Mouse (Mus musculus): Measurements from ENCODE around the gene Rhobtb1.
A peak's percentile ranks its signal among the peaks of the same experiment; 100 is the strongest.

Rhobtb1 gene

DNA sequence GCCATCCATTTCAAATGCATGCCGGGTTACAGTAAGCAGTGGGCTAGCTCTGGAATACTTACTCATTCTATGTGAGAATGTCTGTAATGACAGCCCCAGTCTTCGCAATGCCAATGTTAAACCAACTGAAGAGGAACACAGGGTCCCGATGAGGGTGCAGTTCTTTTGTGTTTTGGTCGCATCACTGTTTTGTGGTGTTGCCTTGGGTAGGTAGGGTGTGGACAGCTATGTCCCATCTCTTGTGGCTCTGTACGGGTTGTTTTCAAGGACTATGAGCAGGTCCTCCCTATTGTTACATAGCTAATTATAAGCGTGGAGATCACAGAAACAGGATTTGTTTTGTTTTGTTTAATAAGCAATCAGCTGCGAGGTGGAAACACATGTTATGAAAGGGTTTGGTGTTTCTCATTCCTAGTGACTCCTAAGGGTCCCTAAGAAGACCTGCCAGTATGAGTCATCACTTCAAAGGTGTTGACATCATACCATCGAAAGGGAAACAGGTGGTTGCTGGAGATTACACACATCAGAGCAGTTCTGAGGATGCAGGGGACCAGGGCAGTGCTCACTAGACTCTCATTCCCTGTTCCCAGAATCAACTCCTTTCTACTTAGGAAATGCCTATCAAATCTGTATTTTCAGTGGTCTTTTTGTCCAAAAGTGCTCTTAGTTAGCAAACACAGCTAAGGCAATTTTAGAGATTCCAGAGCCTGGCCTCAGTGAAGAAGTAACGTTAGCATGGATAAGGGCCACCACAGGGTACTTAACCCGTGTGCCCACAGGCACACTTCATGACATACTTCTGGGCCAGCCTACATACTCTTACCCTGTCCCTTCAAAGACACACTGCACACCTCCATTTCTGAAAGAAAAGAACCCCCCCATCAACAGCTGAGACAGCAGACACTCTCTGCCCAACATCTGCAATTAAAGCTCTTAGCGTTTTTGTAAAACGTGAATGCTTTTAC lies 124.9 kb downstream of the Rhobtb1 start:
- no peak for DNase-seq (ENCODE audit: low spot score in 2 of 2)

DNA sequence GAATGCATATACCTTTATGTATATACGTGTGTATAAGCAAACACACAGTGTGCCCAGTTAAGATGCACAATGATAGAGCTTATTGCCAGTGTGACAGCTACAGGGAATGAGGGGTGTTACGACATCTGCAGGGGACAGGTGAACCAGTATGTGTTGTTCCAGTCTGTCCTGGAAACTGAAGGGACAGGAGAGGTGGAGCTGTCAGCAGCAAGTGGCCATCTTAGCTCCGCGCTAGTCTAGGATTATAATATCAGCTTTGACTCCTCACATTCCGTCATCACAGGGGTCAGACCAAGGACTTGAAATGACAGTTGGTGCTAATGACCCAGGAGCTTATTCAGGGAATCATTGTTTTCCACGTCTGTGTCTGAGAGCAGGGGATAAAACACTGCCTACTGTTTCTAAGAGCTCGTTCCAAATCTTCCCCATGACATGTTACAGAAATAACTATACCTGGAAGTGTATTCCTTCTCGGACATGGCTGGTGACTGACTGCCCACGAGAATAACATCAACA lies 125.7 kb downstream of the Rhobtb1 start:
- DNase-seq (ENCODE audit: low spot score in 2 of 2): no peak

DNA sequence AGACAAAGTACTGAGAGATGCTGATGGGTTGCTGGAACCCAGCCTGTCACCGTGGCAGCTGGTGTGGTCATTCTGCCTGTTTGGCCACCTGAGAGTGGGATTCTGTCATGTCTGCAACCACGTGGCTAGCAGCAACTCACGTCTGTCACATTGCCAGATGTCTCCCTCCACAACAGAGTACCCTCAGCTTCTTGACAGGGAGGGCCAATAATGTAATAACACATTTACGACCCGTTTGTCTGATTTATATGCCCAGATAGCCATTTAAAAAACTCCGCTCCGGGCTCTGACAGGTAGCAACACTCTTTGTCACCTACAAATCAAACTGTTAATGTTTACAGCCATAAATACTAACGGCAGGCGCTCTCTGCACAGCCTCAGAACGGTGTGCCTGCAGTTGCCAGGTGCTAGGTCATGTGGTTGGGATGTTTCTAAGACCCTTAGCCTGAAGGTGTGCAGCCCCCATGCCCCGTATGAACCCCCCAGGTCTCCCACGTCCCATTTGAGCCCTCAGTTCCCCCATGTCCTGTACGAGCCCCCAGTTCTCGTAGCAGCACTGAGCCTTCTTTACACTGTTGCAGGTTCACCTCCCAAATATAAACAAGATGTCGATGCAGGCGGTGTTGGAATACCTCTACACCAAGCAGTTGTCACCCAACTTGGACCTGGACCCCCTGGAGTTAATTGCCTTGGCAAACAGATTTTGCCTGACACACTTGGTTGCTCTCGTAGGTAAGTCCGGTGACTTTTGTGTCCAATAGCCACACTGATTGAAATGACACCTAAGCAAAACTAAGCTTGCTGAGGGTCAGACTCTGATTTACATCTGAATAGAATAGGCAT lies 127.8 kb downstream of the Rhobtb1 start:
- no peak for DNase-seq (ENCODE audit: low spot score in 2 of 2)

DNA sequence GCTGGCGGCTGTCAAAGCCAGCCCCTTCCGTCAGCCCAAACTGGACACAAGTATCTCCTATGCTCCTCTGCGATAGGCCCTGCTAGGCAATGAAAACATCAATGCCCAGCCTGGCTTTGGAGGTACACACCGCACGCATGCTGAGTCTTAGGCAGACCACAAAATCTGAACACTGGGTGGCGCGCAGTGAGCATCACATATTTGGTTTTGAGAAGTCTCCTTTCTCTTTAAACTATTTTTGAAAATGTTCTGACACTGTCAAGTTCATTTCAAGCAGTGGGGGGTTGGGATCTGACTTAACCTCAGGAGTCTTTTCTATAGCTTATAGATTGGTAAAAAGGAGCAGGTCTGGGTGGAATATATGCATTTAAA lies 128.4 kb downstream of the Rhobtb1 start:
- DNase-seq (ENCODE audit: low spot score in 2 of 2): no peak

DNA sequence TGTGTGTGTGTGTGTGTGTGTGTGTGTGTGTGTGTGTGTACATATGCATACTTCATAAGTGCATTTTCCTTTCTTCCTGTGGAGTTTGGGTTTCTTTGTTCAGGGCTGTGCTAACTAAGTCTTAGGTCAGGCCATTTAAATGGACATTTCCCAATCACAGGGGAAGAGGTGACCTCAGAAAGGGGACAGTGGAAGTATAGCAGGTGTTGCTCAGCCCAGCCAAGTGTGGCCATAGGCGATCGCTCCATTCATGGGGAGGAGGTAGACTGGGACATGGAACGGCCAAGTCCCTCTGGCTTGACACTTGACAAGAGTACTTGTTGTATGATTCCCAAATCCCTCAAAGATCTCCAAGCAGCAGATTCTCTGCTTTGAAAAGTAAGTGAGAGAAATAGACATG lies 135.7 kb downstream of the Rhobtb1 start:
- DNase-seq (ENCODE audit: low spot score in 2 of 2): no peak

DNA sequence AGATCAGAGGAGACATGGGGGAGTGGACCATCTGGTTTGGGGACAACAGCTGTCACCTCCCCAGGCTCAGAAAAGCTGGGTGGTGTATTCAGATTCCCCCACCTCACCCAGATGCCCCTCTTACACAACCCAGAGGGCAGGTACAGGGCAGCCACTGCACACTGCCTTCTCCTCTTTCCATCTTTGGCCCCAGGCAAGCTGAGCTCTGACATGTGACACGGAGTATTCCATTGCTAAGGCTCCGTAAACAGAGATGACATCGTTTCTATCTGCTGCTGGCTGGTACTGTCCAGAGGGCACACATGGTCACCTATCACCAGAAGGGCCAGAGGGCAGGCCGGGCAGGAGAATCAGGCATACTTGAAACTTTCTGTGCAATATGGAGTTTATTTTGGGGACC lies 136.9 kb downstream of the Rhobtb1 start:
- DNase-seq (ENCODE audit: low spot score in 2 of 2): no peak

DNA sequence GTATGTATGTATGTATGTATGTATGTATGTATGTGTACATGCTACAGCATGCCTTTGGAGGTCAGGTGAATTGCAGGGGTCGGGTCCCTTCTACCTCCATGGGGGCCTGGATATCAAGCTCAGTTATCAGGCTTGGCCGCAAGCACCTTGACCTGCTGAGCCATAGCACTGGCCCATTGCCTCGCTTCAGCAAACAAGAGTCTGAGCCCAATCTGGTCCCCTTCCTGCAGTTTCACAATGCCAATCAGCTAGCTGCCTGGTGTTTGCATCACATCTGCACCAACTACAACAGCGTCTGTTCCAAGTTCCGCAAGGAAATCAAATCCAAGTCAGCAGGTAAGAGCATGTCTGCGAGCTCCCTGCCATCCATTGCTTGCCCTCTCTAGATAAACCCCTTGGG lies 137.5 kb downstream of the Rhobtb1 start:
- DNase-seq (ENCODE audit: low spot score in 2 of 2): no peak

DNA sequence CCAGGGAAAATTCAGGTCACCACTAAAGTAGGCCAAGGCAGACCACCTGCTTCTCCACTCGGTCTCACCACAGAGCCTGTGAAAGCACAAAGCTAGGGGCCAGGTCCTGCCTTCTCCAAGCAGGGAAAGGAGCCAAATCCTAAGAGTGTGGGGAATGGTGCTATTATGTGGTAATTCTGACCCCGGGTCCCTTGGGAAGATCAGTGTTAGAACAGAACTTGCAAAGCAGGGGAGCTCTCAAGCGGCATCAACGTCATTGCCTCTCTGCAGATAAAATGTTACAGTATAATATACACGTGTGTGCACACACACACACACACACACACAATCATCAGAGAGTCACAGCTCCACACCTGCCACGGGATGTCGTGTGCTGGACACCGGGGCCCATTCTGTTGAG lies 139.5 kb downstream of the Rhobtb1 start:
- no peak for DNase-seq (ENCODE audit: low spot score in 2 of 2)

DNA sequence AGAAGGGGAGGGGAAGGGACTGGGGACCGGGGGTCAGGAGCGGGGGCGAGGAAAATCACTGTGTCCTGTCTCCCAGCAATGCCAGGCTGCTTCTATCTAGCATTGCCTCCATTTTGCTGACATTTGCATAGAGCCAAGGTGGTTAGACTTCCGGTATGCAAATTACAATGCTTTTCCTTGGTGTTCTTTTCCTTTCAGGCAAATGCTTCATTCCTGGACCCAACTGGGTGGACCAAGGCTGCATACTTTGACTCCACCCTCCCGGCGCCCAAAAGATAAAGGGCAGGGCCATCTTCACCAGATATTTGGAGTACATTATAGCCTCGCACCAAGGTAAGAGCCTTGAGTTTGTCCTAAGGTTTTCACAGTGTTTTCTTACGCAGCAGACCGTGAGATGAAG lies 144.7 kb downstream of the Rhobtb1 start:
- no peak for DNase-seq (ENCODE audit: low spot score in 2 of 2)

DNA sequence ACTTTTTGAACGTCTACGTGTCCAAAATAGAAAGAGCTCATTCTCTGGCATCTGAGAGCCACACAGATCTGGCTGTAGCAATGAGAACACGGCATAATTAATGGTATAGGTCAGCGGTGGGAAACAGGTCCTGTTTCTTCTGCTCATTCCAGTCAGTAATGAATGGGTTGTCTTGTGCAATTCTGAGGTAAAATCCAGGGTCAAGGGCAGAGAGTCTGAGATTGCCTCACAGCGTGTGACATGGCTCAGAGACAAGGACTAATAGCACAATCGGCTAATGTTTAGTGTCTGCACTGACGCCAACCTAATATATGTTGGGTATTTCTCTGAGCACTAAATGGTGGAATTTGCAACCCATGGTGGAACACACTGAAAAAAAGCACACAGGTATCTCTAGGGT lies 148.8 kb downstream of the Rhobtb1 start:
- no peak for DNase-seq (ENCODE audit: low spot score in 2 of 2)

DNA sequence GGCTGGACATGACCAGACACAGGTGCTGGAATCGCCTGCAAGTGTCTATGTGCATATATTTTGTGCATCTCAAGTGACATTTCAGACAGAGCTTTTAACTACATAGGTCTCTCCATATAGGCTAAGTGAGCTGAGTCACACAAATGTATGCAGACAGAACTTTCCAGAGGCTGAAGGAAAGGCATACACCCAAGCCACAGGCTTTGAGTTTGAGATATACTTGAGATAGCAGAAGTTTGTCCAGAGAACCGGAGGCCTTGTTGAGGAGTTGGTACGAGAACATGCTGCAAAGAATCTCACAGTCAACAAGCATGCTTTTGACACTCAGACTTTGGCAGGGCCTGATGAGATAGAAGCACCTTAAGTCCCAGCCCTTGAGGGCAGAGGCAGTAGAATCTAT lies 151.4 kb downstream of the Rhobtb1 start:
- DNase-seq (ENCODE audit: low spot score in 2 of 2): no peak

DNA sequence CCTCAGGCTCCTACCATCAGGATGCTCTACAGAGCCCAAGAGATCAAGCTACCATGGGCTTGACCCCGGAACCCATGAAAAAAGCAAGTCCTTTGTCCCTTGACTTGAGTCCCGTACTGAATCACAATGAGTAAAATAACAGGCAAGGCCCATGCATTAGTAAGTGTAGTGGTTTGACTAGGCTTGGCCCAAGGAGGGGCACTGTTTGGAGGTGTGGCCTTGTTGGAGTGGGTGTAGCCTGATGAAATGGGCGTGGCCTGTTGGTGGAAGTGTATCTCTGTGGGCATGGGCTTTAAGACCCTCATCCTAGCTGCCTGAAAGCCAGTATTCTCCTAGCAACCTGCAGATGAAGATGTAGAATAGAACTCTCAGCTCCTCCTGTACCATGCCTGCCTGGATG lies 153.6 kb downstream of the Rhobtb1 start:
- no peak for DNase-seq (ENCODE audit: low spot score in 2 of 2)

DNA sequence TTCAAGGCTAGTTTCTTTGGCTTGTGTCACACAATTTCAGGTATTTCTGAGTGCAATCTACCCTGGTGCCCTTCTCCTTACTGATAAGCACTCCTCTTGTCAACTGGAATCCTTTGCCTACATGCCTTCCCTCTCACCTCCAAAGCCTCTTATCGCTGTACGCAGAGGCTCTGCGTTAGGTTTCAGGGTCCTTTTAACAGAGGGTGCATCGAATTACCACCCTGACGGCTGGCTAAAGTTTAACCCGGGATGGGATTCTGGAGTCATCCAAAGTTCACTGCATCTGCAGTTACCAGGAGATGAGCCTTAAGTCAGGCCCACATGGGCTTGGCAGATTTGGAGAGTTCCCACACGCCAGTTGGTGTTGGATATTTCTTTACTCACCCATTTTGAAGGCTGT lies 154.4 kb downstream of the Rhobtb1 start:
- DNase-seq (ENCODE audit: low spot score in 2 of 2): no peak

DNA sequence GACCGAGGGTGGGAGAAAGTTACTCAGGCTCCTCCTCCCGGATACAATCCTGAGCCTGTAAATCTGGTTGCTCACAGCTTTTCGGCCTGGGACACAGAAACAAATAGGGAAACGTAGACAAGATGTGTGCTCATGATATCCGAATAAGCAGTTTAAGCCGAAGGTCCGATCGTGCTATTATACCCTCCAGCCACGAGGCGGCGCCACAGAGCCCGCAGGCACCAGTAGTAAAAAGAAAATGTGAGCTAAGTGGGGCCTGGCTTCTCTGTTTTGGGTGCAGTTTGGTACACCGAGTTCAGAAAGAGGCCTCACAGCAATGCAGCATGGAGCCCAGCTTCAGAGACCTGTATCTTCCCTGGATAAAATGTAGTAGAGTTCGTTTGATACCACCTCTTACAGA lies 155.0 kb downstream of the Rhobtb1 start:
- peak in 1 of 2 experiments; percentile 14 for DNase-seq (ENCODE audit: low spot score in 2 of 2)

DNA sequence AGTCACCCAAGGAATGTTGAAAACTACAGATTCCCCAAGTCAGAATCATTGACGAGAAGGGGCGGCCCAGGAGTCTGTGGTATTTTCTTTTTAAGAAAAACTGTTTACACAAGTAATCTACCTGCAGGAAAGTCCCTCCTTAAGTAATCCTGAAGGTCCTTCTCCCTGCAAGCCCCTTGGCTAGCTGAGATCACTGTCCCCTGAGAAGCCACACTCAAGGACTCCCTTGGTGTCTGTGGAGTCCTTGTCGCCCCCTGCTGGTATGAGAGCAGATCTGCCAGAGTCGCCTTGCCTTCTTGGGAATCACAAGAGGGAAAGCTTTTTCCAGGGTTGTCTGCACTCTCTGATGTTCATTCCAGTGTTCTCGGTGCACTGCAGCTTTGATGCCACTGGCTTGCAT lies 155.8 kb downstream of the Rhobtb1 start:
- DNase-seq (ENCODE audit: low spot score in 2 of 2): peak in 1 of 2 experiments; percentile 52

DNA sequence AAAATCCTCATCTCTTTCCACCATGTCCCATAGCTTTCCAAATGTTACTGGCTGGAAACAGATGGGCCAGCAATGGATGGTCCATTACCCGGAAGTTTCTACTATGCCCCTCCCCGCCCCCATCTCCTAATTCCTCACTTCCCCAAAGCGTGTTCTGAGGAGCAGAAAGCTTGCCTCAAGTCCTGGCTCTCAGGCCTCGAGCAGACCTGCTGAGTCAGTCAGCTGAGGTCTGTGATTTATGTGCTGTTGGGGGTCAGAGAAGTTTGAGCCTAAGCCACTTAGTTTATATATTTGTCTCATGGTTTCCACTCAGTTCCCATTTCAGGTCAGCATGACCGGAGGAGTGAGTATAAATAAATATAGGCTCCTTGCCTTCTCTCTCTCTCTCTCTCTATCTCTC lies 157.9 kb downstream of the Rhobtb1 start:
- no peak for DNase-seq (ENCODE audit: low spot score in 2 of 2)

DNA sequence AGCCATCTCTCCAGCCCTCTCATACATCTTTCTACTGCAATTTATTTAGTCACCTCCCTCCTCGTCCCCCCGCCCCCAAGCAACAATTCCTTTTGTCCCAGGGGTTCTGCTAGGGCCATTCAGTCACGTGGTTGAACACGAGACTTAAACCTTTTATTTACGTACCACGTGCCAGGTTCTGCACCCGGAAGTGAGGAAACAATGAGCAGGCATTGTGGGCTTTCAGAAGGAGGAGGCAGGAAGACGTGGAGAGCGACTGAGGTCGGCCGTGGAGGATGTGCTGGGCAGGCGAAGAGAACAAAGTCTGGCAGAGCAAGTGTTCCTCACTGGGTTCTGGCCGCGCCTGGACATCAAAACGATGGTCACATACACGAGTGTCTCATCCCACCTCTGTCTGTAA lies 160.6 kb downstream of the Rhobtb1 start:
- no peak for DNase-seq (ENCODE audit: low spot score in 2 of 2)

DNA sequence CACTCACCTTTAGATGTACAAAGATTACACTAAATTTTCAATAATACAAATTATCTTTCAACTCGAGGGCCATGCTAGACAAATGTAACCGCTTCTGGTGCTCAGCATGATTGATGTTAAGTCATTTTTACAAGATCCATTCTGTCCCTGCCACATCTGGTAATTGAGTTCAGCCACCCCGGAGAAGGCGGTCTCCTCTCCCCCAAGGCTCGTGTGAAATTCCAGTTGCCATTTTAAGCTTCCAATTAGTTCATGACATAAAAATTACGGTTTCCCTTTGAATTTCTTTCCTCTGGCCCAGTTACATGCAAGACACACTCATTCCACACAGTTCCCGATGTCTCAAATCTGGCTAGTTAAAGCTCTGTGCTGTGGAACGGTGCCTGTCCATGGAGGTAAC lies 162.7 kb downstream of the Rhobtb1 start:
- no peak for DNase-seq (ENCODE audit: low spot score in 2 of 2)

DNA sequence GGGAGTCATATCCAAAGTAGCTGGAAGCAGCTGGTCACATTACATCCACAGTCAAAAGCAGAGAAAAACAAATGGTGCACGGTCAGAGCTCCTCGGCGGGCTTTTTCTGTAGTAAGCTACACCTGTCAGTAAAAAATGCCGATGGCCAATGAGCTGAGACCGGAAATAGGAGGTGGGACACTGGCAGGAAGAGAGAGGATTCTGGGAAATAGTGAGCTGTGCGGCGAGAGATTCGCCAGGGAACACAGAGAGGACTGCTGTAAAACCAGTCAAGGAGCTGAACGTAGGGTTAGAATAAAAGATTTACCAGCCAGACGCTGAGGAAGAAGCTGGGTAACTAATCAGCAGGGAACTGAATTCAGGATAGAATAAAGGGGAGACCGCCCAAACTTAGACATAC lies 167.3 kb downstream of the Rhobtb1 start:
- DNase-seq (ENCODE audit: low spot score in 2 of 2): no peak

DNA sequence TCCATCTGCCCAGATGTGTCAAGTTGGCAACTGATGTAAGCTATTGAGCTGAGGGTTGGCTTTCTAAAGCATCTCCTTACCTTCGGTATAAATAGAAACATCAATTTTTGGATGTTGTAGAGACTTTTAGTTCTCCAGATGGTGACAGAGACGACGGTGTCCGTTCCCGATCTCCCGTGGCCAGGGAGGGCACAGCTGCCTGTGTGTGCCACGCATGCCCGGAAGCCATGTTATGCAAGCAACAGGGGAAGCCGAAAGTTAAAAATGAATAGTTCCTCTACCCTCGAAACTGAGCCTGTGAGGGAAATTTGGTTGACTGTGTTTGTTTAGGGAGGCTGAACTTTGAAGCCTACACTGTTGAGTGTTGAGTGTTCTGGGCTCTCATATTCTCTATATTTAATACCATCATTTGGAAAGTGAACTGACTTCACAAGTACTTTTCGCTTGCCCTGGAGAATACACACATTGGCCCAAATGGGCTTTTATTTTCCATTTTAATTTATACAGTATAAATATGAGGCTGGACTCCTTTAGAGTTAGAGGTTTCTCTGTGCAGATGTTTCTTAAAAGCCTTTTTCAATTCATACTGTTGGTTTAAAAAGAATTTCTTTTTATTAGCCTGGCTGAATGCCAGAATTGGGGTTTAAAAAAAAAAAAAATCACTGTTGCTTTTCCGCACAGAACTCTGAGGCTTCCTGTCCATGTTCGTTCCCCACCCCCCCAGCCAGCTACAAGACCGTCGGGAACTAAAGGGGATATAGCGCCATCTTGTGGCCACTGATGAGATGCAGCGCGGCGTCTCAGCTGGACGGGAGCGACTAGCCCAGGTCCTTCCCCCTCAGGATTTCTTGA lies 169.7 kb downstream of the Rhobtb1 start:
- DNase-seq (ENCODE audit: low spot score in 2 of 2): peak; percentile 41 to 71

DNA sequence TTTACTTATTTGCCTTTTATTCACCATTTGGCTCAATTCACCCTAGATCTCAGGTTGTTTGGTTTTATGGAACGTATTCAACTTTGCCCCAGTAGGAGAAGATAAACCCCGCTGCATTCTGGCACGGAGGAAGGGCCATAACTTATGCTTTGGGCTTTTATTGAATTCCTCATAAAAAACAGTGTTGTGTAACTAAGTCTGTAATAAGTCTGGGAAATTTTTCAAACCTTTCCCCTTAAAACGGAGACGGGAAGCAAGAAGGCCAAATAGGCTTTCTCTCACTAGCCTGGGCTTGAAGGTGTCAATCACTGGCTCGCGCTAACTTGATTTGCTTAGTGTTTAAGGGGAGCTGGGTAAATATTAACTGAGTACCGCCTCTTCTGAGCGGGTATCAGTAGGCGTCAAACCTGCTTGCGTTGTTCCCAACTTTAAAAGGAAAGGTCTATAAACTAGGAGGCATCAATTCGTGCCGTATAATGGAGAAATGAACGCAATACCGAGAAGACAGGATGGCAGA lies 170.3 kb downstream of the Rhobtb1 start:
- DNase-seq (ENCODE audit: low spot score in 2 of 2): no peak

Measured in frontal cortex, postnatal 10 days (tissue).